Mouse (Mus musculus): ENCODE data around the gene Zbtb12.

GRCm38 (mm10) chr17:34887942-34888341, 8.7 kb downstream of the Zbtb12 start:
- TF ChIP-seq CTCF (conservative IDR thresholded peaks at IDR 0.05 in 1 of 2, IDR thresholded peaks at IDR 0.05 in 1 of 2; ENCODE audit: low read depth in 2 of 2, low read length in 2 of 2) (no peak), TBP (conservative IDR thresholded peaks at IDR 0.05; ENCODE audit: low read depth, low read length) (no peak), MAFK (IDR thresholded peaks at IDR 0.05; ENCODE audit: insufficient replicate concordance, low read length) (no peak), UBTF (IDR thresholded peaks at IDR 0.05; ENCODE audit: low read depth, low read length) (no peak), BHLHE40 (IDR thresholded peaks at IDR 0.05; ENCODE audit: low read depth, low read length) (no peak), USF1 (IDR thresholded peaks at IDR 0.05; ENCODE audit: low read depth, low read length) (no peak), EP300 (IDR thresholded peaks at IDR 0.05; ENCODE audit: low read length) (no peak), MYC (IDR thresholded peaks at IDR 0.05; ENCODE audit: low read depth, low read length) (no peak), IRF4 (IDR thresholded peaks at IDR 0.05; ENCODE audit: low read depth, low read length) (no peak)

All from CH12.LX (cell line).